Mouse (Mus musculus): ENCODE results near the gene Entpd2.

DNA sequence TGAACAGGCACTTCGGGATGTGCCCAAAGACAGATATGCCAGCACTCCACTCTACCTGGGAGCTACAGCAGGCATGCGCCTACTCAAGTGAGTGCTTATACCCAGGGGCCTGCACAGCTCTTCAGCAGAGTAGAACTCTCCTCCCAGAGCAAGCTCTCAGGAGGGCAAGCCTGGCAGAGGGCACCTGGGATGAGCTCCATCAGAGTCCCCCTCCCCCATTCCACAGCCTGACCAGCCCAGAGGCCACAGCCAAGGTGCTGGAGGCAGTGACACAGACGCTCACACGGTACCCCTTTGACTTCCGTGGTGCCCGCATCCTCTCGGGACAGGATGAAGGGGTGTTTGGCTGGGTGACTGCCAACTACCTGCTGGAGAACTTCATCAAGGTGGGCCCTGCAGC lies 2.4 kb downstream of the Entpd2 start:
- TF ChIP-seq CTCF (IDR thresholded peaks at IDR 0.05; ENCODE audit: extremely low read depth, insufficient read depth, insufficient read length, insufficient replicate concordance) (no peak), POLR2A (IDR thresholded peaks at IDR 0.05; ENCODE audit: low read depth, low read length) (no peak)

All from spleen, adult 2 months (tissue).